Mouse (Mus musculus): Measurements from ENCODE around the gene Dtx2. TPM values are rescaled to one million over a fixed set of nuclear protein-coding genes. Genes with fewer than 3 reads are reported as not detected.
"Not testable (repeated sequence)": the region's sequence is repeated elsewhere in the genome, so short reads cannot be mapped to it uniquely, and the experiment has no call there.

Dtx2 gene
- polyA plus RNA-seq, 1 experiment from 2014 or later: 25.5 TPM

- Histone ChIP-seq H3K9me3 (replicated peaks) (no peaks in the 10 kb centered on the region), H3K4me2 (no peak overlapping the region), H3K36me3 (ENCODE audit: poor library complexity, severe bottlenecking) (no peaks in the 10 kb centered on the region), H3K9ac (no peak overlapping the region), H3K27me3 (no peaks in the 10 kb centered on the region), H3K4me3 (no peak overlapping the region), H3K4me1 (peaks cover 11% of the 10 kb centered on the region), H3K27ac (no peak overlapping the region)
- ATAC-seq: no peak
- WGBS: 84% methylated on average over 8 of the region's 8 CpGs
Measured at GRCm38 (mm10) chr5:136052861-136053655, 58.5 kb downstream of the Dtx2 start.

GRCm38 (mm10) chr5:136054301-136055077 lies 59.9 kb downstream of the Dtx2 start, which contains the start of gene Upk3bl:
Gene Upk3bl (plus strand): TSS chr5:136054492.
- H3K27me3 ChIP-seq: no peaks in the 10 kb centered on the region
- H3K4me3 ChIP-seq: no peak within 1 kb of the TSS
- no peak within 1 kb of the TSS for H3K9ac ChIP-seq
- peaks cover 11% of the 10 kb centered on the region for H3K4me1 ChIP-seq
- no peaks in the 10 kb centered on the region for H3K9me3 ChIP-seq (replicated peaks)
- 93% methylated on average over 11 of the region's 11 CpGs for WGBS
- no peak for ATAC-seq
- H3K4me2 ChIP-seq: no peak within 1 kb of the TSS
- no peak within 1 kb of the TSS for H3K27ac ChIP-seq
- no peaks in the 10 kb centered on the region for H3K36me3 ChIP-seq (ENCODE audit: poor library complexity, severe bottlenecking)

DNA sequence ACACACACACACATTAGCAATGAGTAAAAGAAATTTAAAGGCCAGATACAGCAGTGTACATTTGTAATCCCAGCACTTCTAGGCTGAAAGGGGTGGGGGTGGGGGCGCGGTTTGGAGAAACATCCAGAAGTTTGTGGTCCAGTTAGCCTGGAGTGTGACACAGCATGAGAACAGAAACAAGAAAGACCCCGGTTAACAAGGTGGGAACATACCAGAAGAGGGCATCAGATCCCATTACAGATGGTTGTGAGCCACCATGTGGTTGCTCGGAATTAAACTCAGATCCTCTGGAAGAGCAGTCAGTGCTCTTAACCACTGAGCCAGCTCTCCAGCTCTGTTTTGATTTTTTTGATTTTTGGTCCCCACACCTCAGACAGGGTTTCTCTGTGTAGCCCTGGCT lies 61.5 kb downstream of the Dtx2 start:
- no peak overlapping the region for H3K9ac ChIP-seq
- H3K27me3 ChIP-seq: no peaks in the 10 kb centered on the region
- no peak for ATAC-seq
- H3K4me2 ChIP-seq: no peak overlapping the region
- peaks cover 11% of the 10 kb centered on the region for H3K4me1 ChIP-seq
- no peak overlapping the region for H3K4me3 ChIP-seq
- H3K9me3 ChIP-seq (replicated peaks): no peaks in the 10 kb centered on the region
- WGBS: 41% methylated on average over 4 of the region's 4 CpGs
- H3K36me3 ChIP-seq (ENCODE audit: poor library complexity, severe bottlenecking): no peaks in the 10 kb centered on the region
- no peak overlapping the region for H3K27ac ChIP-seq

- H3K9ac ChIP-seq: no peak overlapping the region
- WGBS: 40% methylated on average over 8 of the region's 8 CpGs
- ATAC-seq: no peak
- no peak overlapping the region for H3K4me2 ChIP-seq
- H3K4me3 ChIP-seq: no peak overlapping the region
- no peaks in the 10 kb centered on the region for H3K9me3 ChIP-seq (replicated peaks)
- H3K27ac ChIP-seq: no peak overlapping the region
- no peaks in the 10 kb centered on the region for H3K36me3 ChIP-seq (ENCODE audit: poor library complexity, severe bottlenecking)
- H3K27me3 ChIP-seq: no peaks in the 10 kb centered on the region
- H3K4me1 ChIP-seq: peaks cover 2% of the 10 kb centered on the region
Measured at GRCm38 (mm10) chr5:136057085-136057484, 62.5 kb downstream of the Dtx2 start.

DNA sequence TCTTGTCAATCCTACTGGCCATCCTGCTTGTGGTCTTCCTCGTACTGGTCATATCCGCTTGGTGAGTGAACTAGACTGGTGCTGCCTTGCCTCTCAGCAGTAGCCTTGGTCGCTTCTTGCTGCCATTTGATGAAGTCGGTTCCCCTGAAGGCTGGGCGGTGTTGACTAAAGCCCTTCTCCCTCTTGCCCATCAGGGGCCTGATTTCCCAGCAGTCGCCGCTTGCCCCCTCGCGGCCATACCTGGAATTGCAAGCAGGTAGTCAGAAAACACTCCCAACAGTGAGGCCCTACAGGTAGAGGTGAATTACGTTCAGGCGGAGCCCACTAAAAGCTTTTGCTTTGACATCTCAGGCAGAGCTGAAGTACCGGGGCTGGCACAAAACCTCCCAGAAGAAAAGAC lies 67.0 kb downstream of the Dtx2 start:
- Histone ChIP-seq H3K36me3 (ENCODE audit: poor library complexity, severe bottlenecking) (no peaks in the 10 kb centered on the region), H3K4me1 (no peaks in the 10 kb centered on the region), H3K9me3 (replicated peaks) (no peaks in the 10 kb centered on the region), H3K27me3 (no peaks in the 10 kb centered on the region), H3K4me3 (no peak overlapping the region), H3K9ac (no peak overlapping the region), H3K4me2 (no peak overlapping the region), H3K27ac (no peak overlapping the region)
- 10% methylated on average over 12 of the region's 12 CpGs for WGBS
- ATAC-seq: no peak

DNA sequence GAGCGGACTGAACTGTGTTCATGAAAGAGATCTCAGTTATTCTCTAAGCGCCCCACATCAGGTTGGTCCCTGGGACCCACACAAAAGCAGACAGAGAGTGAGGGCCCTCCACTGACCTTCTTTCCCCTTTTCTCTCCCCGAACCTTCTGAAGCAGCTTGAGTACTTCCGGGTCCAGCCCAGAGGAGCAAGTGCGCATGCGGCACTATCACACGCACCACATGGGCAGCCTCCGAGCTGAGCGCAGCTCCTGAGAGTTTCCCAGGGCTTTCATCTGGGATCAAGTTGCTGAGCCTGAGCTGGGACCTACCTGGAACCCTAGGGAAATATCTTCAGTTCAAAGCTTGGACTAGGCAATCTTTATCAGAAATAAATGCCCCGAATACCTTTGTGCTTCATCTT lies 69.3 kb downstream of the Dtx2 start:
- Histone ChIP-seq H3K4me1 (no peaks in the 10 kb centered on the region), H3K4me2 (no peak overlapping the region), H3K27ac (no peak overlapping the region), H3K27me3 (no peaks in the 10 kb centered on the region), H3K36me3 (ENCODE audit: poor library complexity, severe bottlenecking) (no peaks in the 10 kb centered on the region), H3K4me3 (no peak overlapping the region), H3K9ac (no peak overlapping the region), H3K9me3 (replicated peaks) (no peaks in the 10 kb centered on the region)
- 90% methylated on average over 10 of the region's 10 CpGs for WGBS
- ATAC-seq: no peak

GRCm38 (mm10) chr5:136066404-136067148 lies 72.0 kb downstream of the Dtx2 start:
- not testable (repeated sequence) for H3K27me3 ChIP-seq; H3K4me2 ChIP-seq; H3K4me1 ChIP-seq; H3K9me3 ChIP-seq (replicated peaks); H3K9ac ChIP-seq; H3K27ac ChIP-seq; H3K4me3 ChIP-seq; ATAC-seq; H3K36me3 ChIP-seq (ENCODE audit: poor library complexity, severe bottlenecking)
- 85% methylated on average over 11 of the region's 11 CpGs for WGBS

- Histone ChIP-seq H3K4me1 (no peaks in the 10 kb centered on the region), H3K9me3 (replicated peaks) (no peaks in the 10 kb centered on the region), H3K4me2 (no peak overlapping the region), H3K36me3 (ENCODE audit: poor library complexity, severe bottlenecking) (no peaks in the 10 kb centered on the region), H3K4me3 (no peak overlapping the region), H3K9ac (no peak overlapping the region), H3K27me3 (no peaks in the 10 kb centered on the region), H3K27ac (no peak overlapping the region)
- WGBS: 78% methylated on average over 2 of the region's 2 CpGs
- no peak for ATAC-seq
Measured at GRCm38 (mm10) chr5:136069411-136069810, 74.8 kb downstream of the Dtx2 start.

DNA sequence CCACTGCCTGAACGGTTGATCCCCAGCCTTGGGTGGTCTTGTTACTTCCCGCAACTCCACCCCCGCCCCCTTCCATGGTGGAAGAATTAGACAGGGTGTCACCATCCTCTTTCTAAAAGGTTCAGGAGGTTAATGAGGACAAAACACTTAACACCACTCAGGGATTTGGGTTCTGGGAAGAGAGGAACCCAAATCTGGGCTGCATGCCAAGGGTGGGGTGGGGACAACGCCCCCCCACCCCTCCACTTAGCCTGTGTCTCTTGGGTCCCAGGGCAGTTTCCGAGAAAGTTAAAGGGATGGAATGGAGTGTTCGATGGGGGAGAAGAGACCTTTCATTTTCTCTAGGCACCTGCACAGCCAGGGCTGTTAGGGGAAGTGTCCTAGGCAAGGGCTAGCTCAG lies 78.5 kb downstream of the Dtx2 start:
- Histone ChIP-seq H3K27me3 (no peaks in the 10 kb centered on the region), H3K9ac (no peak overlapping the region), H3K4me2 (no peak overlapping the region), H3K9me3 (replicated peaks) (no peaks in the 10 kb centered on the region), H3K4me1 (peaks cover 7% of the 10 kb centered on the region; the same call in 1 of the 2 replicates), H3K36me3 (ENCODE audit: poor library complexity, severe bottlenecking) (no peaks in the 10 kb centered on the region), H3K4me3 (no peak overlapping the region), H3K27ac (no peak overlapping the region)
- ATAC-seq: no peak
- WGBS: 46% methylated on average over 6 of the region's 6 CpGs

DNA sequence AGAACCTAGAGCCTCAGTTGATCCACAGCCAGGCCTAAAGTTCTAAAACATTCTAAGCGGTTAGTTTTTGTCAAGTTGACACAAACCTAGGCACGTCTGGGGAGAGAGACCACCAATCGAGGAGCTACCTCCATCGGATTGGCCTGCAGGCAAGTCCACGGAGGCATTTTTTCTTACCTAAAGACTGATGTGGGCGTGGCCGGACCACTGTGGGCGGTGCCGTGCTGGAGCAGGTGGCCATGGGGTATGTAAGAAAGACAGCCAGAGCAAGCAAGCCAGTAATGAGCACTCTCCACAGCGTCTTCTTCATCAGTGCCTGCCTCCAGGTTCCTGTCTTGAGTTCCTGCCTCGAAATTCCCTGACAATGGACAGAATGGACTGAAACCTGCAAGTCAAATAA lies 78.9 kb downstream of the Dtx2 start:
- H3K9ac ChIP-seq: no peak overlapping the region
- no peaks in the 10 kb centered on the region for H3K27me3 ChIP-seq
- ATAC-seq: no peak
- H3K4me1 ChIP-seq: peaks cover 7% of the 10 kb centered on the region; the same call in 1 of the 2 replicates
- H3K36me3 ChIP-seq (ENCODE audit: poor library complexity, severe bottlenecking): no peaks in the 10 kb centered on the region
- no peaks in the 10 kb centered on the region for H3K9me3 ChIP-seq (replicated peaks)
- WGBS: 74% methylated on average over 11 of the region's 11 CpGs
- H3K27ac ChIP-seq: no peak overlapping the region
- H3K4me2 ChIP-seq: no peak overlapping the region
- H3K4me3 ChIP-seq: no peak overlapping the region

GRCm38 (mm10) chr5:136075076-136075475 lies 80.5 kb downstream of the Dtx2 start:
- no peak overlapping the region for H3K27ac ChIP-seq
- H3K4me2 ChIP-seq: no peak overlapping the region
- no peak for ATAC-seq
- H3K27me3 ChIP-seq: no peaks in the 10 kb centered on the region
- WGBS: 96% methylated on average over 5 of the region's 5 CpGs
- H3K4me1 ChIP-seq: peaks cover 7% of the 10 kb centered on the region; the same call in 1 of the 2 replicates
- no peaks in the 10 kb centered on the region for H3K36me3 ChIP-seq (ENCODE audit: poor library complexity, severe bottlenecking)
- H3K4me3 ChIP-seq: no peak overlapping the region
- H3K9ac ChIP-seq: no peak overlapping the region
- no peaks in the 10 kb centered on the region for H3K9me3 ChIP-seq (replicated peaks)

DNA sequence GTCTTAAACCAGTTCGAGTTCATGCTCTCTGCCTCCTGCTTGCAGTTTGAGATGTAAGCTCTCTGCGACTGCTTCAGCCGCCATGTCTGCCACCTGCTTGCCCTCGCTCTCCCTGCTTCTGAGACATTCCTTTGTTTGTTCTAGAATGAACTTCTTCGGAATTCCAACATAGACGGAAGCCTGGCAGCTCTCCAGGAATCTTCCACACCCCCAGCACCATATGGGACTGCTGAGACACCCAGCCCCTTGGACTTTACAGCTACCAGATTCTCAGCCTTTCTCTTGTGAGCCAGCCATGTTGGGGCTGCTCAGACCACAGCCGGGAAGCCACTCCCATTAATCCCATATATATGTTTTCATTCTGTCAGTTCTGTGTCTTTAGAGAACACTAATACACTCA lies 81.7 kb downstream of the Dtx2 start:
- H3K9ac ChIP-seq: no peak overlapping the region
- H3K9me3 ChIP-seq (replicated peaks): no peaks in the 10 kb centered on the region
- H3K4me3 ChIP-seq: no peak overlapping the region
- no peaks in the 10 kb centered on the region for H3K27me3 ChIP-seq
- 0 out of 2 replicates have a peak overlapping the region, but pooled peaks have one; percentile 31 for H3K27ac ChIP-seq
- ATAC-seq: 0 out of 2 replicates have a peak, but pooled peaks have one; percentile 33
- WGBS: 42% methylated on average over 7 of the region's 7 CpGs
- peaks cover 7% of the 10 kb centered on the region; the same call in 1 of the 2 replicates for H3K4me1 ChIP-seq
- H3K36me3 ChIP-seq (ENCODE audit: poor library complexity, severe bottlenecking): no peaks in the 10 kb centered on the region
- H3K4me2 ChIP-seq: no peak overlapping the region

Measured in forebrain, embryonic 13.5 days (tissue).